Mouse (Mus musculus) urinary bladder, adult 2 months (tissue): Measurements from ENCODE around the gene Otud4. TPM values are rescaled to one million over a fixed set of nuclear protein-coding genes. Genes with fewer than 3 reads are reported as not detected.
"Not testable (repeated sequence)": the region's sequence is repeated elsewhere in the genome, so short reads cannot be mapped to it uniquely, and the experiment has no call there.

Experiments
- DNase-seq: peaks from one replicate; pipeline ENCODE4 v3.0.0; 2022; ENCODE audit warnings: low spot score
- polyA plus RNA-seq: library from polyadenylated mRNA; depleted of rRNA; stranded (reverse); fragments of >200 nt; gene quantifications from 2 replicates; pipeline ENCODE4 v1.2.3, GENCODE M21; 2012; rRNA removed

Otud4 gene
- 29.5 and 29.7 TPM in 2 replicates for polyA plus RNA-seq

GRCm38 (mm10) chr8:79639586-79640451 is at the start of gene Otud4:
Gene Otud4, plus strand, starts transcription at chr8:79639618.
- peak; percentile 52 for DNase-seq

DNA sequence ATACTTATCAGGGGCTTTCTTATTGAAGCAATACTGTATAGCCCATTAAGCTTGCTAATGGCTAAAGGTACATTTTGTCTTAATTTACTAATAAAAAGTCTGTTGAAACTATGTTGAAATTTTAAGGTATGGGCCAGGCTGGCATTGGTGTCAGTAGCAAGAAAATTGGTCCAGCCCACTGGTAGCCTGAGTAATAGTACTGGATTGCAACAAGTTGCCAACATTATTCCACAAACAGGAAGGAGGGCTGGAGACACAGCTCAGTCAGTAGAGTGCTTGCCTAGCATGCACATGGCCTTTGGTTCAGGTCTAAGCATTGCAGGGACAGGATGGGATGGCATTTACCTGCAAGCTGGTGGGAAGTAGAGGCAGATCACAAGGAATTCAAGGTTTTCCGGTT is 38.5 kb upstream of the Otud4 start:
- no peak for DNase-seq

DNA sequence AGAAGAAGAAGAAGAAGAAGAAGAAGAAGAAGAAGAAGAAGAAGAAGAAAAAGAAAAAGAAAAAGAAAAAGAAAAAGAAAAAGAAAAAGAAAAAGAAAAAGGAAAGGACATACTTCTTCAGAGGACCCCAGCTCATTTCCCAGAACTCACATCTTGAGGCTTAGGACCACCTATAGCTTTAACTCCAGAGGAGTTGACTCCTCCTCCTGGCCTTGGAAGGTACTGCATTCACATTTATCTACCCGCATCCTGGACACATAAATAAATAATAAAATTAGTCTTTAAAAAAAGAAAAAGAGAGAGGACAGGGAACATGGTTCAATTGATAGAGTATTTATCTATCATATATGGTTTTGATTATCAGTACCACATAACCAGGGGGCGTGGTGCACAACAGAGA is 36.2 kb upstream of the Otud4 start:
- DNase-seq: not testable (repeated sequence)

GRCm38 (mm10) chr8:79606225-79606624 is 33.2 kb upstream of the Otud4 start:
- no peak for DNase-seq

DNA sequence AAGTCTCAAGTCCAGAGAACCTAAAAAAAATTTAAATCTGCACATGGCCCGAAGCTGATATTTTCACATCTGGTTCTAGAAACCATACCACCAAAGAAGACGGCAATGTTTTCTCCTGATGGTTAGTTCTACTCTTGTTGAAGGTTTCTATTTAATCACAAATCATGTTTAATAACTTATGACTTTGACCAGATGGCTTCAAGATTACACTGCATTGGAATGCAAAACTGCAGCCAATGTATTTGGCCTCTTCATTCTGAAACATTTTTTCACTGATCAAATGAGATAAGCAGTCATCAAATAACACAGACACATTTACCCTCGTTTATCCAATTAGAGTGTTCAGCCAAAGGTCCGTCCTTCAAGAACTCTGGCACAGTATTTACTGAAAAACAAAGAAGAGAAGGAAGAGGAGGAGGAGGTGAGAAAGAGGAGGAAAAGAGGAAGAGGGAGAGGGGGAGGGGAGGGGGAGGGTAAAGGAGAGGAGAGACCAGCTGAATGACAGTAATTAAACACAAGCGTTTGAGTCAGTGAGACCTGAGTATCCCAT is 32.6 kb upstream of the Otud4 start:
- DNase-seq: no peak

DNA sequence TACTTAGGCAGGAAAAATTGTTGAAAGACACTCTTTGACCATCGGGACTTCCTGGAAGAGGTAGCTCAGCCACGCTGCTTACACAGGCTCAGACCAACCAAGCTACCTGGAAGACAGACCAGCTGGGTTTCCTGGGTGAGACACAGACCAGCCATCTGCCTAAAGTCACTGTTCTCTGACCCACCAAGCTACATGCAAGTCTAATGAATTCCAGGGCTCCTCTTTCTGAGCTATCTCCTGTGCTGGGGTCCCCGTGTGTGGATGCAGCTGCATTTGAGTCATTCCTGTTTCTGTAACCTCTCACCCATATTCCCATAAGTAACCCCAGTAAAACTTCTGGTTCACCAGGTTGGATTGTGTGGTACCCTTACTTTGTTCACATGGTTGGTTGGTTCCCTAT is 30.7 kb upstream of the Otud4 start:
- DNase-seq: no peak

DNA sequence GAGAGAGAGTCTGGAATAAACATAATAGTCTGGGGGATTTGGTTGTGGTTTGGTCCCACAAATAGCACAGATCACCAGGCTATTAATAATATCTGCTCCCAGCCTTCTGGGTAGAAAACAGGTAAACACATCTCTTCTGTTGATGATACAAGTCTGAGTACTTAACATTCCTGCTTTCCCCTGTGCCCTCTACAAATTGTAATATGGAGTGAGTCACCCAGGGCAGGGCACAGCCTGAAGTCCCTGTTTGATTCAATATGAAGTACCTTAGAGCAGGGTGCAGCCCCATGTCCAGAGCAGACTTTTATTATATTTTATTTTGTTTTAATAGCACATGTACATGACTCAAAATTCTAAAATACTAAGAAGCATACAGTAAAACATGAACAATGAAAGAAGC is 29.1 kb upstream of the Otud4 start:
- no peak for DNase-seq

DNA sequence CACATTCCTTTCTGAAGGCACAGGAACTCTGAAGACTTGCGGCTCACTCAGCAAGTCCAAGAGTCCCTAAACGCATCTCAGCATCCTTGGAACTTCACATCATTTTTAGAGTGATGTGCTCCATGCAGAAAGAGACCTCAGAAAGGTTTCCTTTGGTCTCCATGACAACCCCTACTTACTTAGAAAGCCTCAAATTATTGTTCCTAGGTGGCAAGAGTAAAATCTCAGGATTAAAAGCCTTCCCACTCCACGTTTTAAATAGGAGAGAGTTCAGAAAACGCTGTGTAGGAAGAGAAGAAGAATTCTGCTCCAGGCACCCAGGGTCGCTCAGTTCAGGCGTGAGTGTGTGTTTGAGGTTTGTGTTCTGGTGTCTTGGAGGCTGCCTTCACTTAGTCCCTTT is 27.1 kb upstream of the Otud4 start:
- no peak for DNase-seq

DNA sequence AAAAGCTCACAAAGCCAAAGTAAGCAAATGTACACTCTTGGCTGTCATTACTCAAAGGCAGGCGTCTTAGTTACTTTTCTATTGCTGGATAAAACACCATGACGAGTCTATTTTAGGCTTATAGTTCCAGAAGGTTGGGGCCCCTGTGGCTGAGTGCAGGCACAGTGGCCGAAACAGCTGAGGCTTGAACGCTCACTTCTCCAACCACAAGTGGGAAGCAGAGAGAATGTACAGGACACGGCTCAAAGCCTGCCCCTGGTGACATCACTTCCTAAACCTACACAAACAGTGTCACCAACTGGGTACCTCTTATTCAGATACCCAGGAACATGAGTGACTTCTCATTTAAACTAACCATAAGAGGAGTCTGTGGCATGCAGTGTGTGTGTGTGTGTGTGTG is 26.5 kb upstream of the Otud4 start:
- no peak for DNase-seq

DNA sequence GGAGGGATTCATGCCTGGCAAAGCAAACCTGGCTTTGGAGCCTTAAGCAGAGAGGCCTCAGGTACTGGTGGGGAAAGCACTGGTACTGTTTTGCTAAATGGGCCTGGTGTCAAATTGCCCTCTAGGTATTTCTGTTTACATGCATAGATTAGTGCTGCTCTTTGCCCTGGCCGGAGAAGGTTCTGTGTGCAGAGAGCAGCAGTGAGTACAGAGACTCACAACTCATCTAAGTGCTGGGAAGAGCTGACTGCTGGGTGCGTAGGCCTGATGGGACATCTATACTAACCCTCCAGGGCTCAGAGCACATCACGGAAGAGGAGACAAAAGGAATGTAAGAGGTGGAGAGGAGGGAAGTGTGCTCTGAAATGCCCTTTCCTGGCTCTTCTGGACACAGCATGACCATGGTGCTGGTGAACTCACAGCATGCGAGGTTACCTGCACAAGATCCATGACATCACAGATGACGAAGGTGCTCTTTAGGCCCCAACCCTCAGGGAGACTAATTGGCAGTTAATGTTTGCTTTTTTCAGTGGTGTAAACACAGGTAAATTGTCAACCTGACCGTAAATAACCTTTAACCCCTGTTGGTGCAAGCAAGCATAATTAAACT is 23.6 kb upstream of the Otud4 start:
- DNase-seq: no peak

DNA sequence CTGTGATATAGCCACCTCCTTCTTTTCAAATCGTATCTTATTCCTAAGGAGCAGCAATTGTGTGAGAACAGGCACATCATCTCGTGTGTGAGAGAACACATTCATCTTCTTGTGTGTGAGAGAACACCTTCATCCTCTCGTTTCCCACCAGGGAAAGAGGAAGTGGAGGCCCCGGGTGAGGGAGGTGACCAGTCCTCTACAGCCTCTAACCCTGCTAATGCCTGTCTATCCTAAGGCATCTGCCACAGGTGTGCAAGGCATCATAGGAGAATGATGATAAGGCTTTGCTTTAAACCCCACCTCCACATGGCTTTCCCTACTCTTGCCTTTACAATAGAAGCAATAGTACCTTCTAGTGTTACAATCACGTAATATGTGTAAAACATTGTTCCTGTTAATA is 20.5 kb upstream of the Otud4 start:
- DNase-seq: no peak

DNA sequence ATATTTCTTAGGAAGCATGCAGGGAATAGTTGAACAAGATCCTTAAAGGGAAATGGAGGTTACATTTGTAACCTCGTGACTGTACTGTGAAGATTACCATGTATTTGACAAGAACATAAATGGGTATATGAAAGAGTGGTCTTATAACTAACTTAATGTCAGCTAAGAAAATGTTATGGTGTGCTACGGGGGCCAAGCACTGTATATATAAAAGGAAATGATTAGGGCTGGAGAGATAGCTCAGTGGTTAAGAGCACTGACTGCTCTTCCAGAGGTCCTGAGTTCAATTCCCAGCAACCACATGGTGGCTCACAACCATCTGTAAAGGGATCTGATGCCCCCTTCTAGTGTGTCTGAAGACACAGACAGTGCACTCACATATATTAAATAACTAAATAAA is 20.1 kb upstream of the Otud4 start:
- no peak for DNase-seq

GRCm38 (mm10) chr8:79620000-79620399 is 19.4 kb upstream of the Otud4 start:
- no peak for DNase-seq

- DNase-seq: no peak
These were observed 18.7 kb upstream of the Otud4 start for GRCm38 (mm10) chr8:79620489-79621276.

GRCm38 (mm10) chr8:79622346-79622745 is 17.1 kb upstream of the Otud4 start:
- no peak for DNase-seq

- DNase-seq: no peak
These were observed 16.1 kb upstream of the Otud4 start for GRCm38 (mm10) chr8:79623351-79623750.

DNA sequence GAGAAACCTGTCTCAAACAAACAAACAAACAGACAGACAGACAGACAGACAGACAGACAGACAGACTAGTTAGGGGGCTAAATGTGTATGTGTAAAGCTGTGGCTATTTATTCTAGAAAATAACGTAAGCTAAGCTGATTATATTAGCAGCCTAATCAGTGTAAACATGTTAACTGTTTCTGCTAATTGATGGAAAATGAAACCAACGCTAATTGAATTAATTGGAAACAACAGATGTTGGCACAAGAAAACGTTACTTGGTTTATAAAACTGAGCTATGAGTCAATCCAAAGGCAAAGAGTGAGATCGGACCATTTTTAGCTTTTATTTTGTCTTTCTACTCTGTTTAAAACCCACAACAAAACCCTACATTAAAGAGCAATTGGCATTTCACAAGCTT is 15.0 kb upstream of the Otud4 start:
- DNase-seq: no peak

- no peak for DNase-seq
These were observed 13.2 kb upstream of the Otud4 start for GRCm38 (mm10) chr8:79626213-79626612.

- no peak for DNase-seq
These were observed 3.9 kb upstream of the Otud4 start for GRCm38 (mm10) chr8:79635491-79635890.

- no peak for DNase-seq
These were observed 3.3 kb upstream of the Otud4 start for GRCm38 (mm10) chr8:79636151-79636550.

DNA sequence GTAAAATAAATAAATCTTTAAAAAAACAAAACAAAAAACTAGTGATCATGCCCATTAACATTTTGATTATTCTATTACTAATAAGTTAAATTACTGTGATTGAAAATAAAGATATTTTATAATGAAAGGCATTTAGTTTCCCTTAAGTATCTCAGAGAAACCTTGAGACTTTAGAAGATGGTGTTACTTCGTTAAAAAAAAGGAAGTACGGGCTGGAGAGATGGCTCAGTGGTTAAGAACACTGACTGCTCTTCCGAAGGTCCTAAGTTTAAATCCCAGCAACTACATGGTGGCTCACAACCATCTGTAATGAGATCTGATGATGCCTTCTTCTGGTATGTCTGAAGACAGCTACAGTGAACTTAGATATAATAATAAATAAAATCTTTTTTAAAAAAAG is 2.2 kb upstream of the Otud4 start:
- no peak for DNase-seq

GRCm38 (mm10) chr8:79638001-79638706 is 1.3 kb upstream of the Otud4 start:
- DNase-seq: no peak
